Mouse (Mus musculus) ZHBTc4 (cell line): ENCODE data around the gene Sema5a.
"Not testable (repeated sequence)": the region's sequence is repeated elsewhere in the genome, so short reads cannot be mapped to it uniquely, and the experiment has no call there.

Experiments used
- DNase-seq: peaks from one replicate; pipeline ENCODE4 v3.0.0-alpha.2; 2011; ENCODE audit warnings: low read depth, low spot score

Gene Sema5a

GRCm38 (mm10) chr15:32244344-32244955 lies at the start of gene Sema5a:
Sema5a (plus strand) TSS chr15:32244810.
- DNase-seq, result peak; percentile 78

DNA sequence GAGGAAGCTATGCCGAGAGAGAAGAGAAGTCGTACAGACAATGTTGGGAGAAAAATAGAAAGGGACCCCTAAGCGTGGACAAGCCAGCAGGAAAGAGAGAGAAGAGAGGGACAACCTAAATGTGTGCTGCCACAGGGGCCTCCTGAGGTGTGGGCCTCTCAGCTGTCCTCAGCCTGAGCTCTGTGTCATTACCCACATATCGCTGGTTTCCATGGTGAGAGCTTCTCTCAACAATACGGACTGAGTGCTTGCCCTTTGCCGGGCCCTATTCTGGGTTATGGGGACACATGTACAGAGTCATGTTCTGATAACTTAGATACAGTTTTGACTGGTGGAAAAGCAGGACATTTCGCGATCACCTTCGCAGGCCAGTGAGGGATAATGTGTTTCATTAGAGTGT lies 46.5 kb upstream of the Sema5a start:
- DNase-seq, result no peak

DNA sequence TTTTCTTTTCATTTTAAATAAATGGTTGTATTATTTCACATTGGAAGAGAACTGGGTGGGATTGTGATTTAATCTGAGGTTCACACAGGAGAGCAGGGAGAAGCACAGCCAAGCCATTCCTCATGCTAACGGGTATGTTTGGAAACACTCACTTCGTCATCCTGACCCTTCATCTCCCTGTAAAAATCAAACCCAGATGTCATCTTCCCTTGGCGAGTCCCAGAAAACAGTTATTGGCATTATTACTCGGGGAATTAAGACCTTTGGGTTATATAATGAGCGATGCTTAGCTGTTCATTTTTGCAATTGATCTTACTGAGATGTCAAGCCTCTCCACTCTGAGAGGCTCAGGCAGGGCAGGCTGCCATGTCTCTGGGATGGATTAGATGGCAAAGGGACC lies 46.0 kb upstream of the Sema5a start:
- DNase-seq, result no peak

- DNase-seq, result no peak
Measured at GRCm38 (mm10) chr15:32203242-32203641, 41.4 kb upstream of the Sema5a start.

DNA sequence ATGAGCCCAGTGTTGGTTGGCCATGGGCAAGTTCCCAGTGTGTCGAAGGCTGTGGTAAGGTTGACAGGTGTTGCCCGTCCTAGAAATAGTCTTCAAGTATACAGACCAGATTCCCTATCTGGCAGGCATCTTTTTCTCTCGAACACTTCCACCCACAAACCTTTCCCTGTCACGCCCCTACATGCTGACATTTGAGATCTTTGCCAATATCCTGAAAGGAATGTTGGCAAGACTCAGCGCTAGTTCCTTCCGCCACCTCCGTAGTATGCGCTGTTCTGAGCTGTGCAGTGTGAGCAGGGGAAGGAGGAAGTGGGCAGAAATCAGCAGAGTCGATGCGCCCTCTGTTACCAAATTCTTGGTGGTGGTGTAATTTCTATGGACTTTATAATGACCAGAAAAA lies 39.7 kb upstream of the Sema5a start:
- DNase-seq, result no peak

DNA sequence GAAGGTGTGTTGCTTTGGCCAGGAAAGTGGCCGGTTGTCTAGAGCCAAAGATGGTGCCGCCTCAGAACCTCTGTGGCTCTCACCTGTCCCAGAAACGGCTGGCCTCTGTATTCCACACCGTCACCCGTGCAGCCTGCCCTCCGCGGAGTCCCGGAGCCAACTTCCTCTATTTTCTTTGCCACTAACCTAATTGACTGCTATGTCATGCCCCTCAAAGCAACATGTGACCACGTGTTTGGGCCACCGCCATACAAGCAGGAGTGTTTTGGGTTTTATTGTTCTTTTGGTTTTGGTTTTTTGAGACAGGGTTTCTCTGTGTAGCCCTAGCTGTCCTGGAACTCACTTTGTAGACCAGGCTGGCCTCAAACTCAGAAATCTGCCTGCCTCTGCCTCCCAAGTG lies 29.9 kb upstream of the Sema5a start:
- not testable (repeated sequence) for DNase-seq

- no peak for DNase-seq
Measured at GRCm38 (mm10) chr15:32223028-32223427, 21.6 kb upstream of the Sema5a start.

DNA sequence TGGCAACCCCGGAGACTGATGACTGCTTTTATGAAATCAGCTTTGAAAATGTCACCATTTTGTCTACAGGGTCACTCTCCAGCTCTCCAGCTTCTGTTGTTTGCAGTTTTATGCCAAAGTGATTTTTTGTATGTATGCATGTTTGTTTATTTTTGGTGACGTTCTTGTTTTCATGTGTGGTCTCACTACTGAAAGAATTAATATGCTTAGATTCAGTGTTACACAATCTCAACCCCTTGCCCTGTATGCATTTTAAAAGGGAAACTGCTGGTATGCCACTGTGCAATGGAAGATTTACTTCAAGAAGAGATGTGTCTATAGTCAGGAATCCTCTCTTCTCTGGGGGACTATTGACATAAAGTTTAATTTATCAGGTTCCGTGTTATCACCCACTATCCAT lies 19.2 kb upstream of the Sema5a start:
- no peak for DNase-seq

DNA sequence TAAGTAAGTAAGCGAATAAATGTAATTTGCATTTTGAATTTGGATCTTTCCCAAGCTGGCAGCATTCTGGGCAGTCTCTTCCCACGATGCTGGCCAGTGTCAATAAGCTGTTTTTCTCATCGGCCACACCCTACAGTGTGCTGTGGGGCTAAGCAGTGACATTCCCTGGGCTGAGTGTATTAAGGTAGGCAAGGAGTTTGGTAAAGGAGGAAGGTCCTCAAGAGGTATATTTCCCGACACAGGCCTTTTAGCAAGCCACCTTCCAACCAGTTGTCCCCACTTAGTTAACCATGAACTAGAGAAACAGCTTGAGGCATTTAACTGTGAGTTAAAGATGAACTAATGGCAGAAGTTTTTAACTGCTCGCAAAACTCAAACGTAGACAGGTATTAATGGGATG lies 18.2 kb upstream of the Sema5a start:
- no peak for DNase-seq

- no peak for DNase-seq
Measured at GRCm38 (mm10) chr15:32226888-32227395, 17.7 kb upstream of the Sema5a start.

DNA sequence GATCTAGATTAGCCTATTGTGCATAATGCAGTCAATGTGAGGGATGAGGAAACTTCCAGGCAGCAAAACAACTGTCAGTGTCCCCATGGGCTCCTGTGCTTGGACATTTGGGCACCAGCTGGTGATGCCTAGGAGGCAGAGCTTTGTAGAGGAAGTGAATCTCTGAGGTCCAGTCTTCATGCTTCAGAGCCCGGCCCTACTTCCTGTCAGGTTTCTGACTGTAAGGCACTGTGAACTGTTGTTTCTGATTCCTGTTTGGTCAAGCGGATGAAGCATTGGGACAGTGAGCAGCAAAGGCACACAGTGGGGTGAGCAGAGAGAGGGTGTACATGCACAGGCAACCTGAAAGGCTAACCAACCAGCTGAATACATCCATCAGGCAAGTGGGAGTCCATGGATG lies 14.5 kb upstream of the Sema5a start:
- DNase-seq, result no peak

- DNase-seq, result no peak
Measured at GRCm38 (mm10) chr15:32232189-32232588, 12.4 kb upstream of the Sema5a start.

- DNase-seq, result not testable (repeated sequence)
Measured at GRCm38 (mm10) chr15:32232666-32233141, 11.9 kb upstream of the Sema5a start.

DNA sequence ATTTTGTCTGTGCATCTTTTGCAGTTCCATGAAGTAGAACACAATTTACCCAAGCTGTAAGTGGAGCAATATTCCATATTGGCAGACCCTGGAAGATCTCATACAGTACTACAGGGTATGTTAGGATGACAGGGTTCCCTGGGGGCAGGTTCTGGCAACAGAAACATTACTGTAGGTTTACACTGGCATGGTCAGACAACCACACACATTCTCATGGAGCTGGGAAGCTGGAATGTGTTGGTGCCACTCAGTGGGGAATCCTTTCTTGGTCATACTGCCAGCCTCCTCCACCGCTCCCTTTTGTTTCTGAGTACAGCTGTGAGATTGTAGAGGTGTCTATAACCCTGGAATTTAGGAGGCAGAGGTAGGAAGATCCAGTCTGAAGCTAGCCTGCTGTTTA lies 11.2 kb upstream of the Sema5a start:
- no peak for DNase-seq

- no peak for DNase-seq
Measured at GRCm38 (mm10) chr15:32239099-32239498, 5.5 kb upstream of the Sema5a start.

DNA sequence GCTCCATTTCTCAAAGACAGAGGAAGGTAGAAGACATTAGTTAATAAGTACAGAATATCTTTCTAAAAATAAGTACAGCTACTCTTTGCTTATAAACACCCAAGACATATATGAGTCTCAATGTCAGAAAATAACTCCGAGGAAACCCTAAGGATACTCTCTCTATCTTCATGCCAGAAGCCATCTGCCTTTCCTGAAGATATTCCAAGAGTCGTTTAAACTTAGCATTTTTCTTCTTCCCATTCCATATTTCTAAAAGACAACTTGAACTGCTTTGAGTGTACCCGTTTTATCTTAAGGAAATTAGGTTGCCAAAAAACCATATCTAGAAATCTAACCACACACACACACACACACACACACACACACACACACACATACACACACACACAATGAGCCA lies 4.5 kb upstream of the Sema5a start:
- no peak for DNase-seq

DNA sequence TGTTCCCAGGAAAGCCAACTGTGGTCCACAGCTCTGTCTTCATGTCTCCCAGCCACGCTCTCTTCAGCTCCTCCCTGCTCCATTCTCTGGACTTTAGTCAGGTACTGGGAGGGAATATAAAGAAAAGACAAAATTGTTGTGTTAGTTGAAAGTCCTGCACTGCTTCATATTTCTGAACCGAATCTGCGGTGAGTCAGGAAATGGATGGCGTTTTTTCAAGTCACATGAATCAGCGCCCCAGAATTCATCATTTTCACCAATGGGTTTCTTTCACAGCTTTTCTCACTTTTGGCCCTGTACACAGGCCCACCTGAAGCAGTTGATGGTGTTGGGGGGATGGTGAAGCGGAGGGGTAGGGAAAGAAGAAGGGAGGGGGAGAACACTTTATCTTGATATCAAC lies 2.9 kb upstream of the Sema5a start:
- no peak for DNase-seq

DNA sequence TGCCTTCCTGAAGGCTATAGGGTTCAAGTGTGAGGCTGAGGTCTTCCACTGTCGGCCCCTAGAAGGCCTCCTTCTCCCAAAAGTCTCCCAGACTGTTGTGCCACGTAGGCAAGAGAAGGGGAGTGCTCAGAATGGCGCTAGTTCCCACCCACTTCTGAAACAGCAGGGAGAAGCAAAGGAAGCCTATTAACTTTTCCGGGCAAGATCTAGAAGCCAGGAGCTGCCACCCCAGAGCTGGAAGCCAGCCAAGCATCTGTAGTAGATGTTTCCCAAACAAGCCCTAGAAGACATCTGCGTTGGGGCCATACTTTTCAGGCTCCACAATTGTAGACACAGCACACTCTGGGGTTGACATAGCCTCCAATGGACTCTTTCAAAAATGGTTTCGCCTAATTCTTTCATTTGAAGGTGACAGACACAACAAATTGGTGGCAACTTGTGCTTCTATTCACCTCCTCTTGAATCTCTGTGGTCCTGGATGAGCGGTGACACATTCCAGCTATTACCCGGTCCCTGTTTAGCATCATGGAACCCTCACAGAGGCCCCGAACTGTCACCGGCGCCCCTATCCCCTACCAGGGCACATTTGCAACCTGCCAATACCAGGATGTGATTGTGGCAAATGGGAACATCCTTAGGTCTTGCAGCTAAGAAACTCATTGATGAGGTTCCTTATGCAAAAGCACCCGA lies 1.4 kb upstream of the Sema5a start:
- no peak for DNase-seq

GRCm38 (mm10) chr15:32243824-32244223 lies 786 bp upstream of the Sema5a start:
- DNase-seq, result no peak

- DNase-seq, result peak; percentile 16
Measured at GRCm38 (mm10) chr15:32244956-32245836, 586 bp downstream of the Sema5a start.

- DNase-seq, result peak; percentile 90
Measured at GRCm38 (mm10) chr15:32245837-32246670, 1.4 kb downstream of the Sema5a start.
